Mouse (Mus musculus) heart, postnatal 0 days (tissue): ENCODE results near the gene Mgat4a.

ENCODE experiments used
- CTCF ChIP-seq: IDR thresholded peaks from 2 replicates; pipeline ENCODE4 v1.5.1; 2016; ENCODE audit warnings: antibody characterized with exemption, control low read depth, low read depth
- EP300 ChIP-seq: IDR thresholded peaks from 2 replicates; pipeline ENCODE4 v1.6.1; 2016; ENCODE audit warnings: antibody characterized with exemption, low read depth

GRCm38 (mm10) chr1:37479759-37480158 is 61.1 kb downstream of the Mgat4a start:
- no peak for TF ChIP-seq CTCF
- no peak for TF ChIP-seq EP300
